Mouse (Mus musculus): ENCODE results near the gene RPS10-NUDT3. TPM values are rescaled to one million over a fixed set of nuclear protein-coding genes. Genes with fewer than 3 reads are reported as not detected.
A peak's percentile ranks its signal among the peaks of the same experiment; 100 is the strongest.

Gene RPS10-NUDT3
- polyA plus RNA-seq, 1 experiment from 2014 or later = not detected

- ATAC-seq (replicated peaks) = peak; percentile 23; the same call in 1 of the 2 replicates
- no peaks in the 10 kb centered on the region; the same call in none of the 2 replicates for H3K36me3 ChIP-seq
- H3K27me3 ChIP-seq = no peaks in the 10 kb centered on the region
- H3K9ac ChIP-seq (replicated peaks) = peak overlapping the region; percentile 63
- peak overlapping the region; percentile 89 for H3K4me2 ChIP-seq (replicated peaks)
- H3K4me1 ChIP-seq = peaks cover 24% of the 10 kb centered on the region
- WGBS = 14% methylated on average over 20 of the region's 20 CpGs
- peak overlapping the region; percentile 62 for H3K4me3 ChIP-seq
- H3K9me3 ChIP-seq = no peaks in the 10 kb centered on the region
- H3K27ac ChIP-seq (replicated peaks) = no peak overlapping the region
Measured at GRCm38 (mm10) chr17:27564391-27565162, 70.4 kb downstream of the RPS10-NUDT3 start.

- Histone ChIP-seq H3K9me3 (no peaks in the 10 kb centered on the region), H3K36me3 (no peaks in the 10 kb centered on the region; the same call in none of the 2 replicates), H3K4me1 (peaks cover 30% of the 10 kb centered on the region), H3K4me2 (replicated peaks) (no peak overlapping the region), H3K9ac (replicated peaks) (no peak overlapping the region), H3K27me3 (no peaks in the 10 kb centered on the region), H3K27ac (replicated peaks) (no peak overlapping the region), H3K4me3 (no peak overlapping the region)
- 54% methylated on average over 7 of the region's 7 CpGs for WGBS
- no peak for ATAC-seq (replicated peaks)
Measured at GRCm38 (mm10) chr17:27563771-27564244, 71.2 kb downstream of the RPS10-NUDT3 start.

- Histone ChIP-seq H3K36me3 (no peaks in the 10 kb centered on the region; the same call in none of the 2 replicates), H3K4me2 (replicated peaks) (no peak overlapping the region), H3K27ac (replicated peaks) (no peak overlapping the region), H3K9ac (replicated peaks) (no peak overlapping the region), H3K4me1 (peaks cover 46% of the 10 kb centered on the region), H3K9me3 (no peaks in the 10 kb centered on the region), H3K4me3 (no peak overlapping the region), H3K27me3 (no peaks in the 10 kb centered on the region)
- 57% methylated on average over 11 of the region's 11 CpGs for WGBS
- no peak for ATAC-seq (replicated peaks)
Measured at GRCm38 (mm10) chr17:27561809-27562526, 73.1 kb downstream of the RPS10-NUDT3 start.

GRCm38 (mm10) chr17:27560926-27561480, 74.0 kb downstream of the RPS10-NUDT3 start:
- ATAC-seq (replicated peaks) = no peak
- no peak overlapping the region for H3K9ac ChIP-seq (replicated peaks)
- H3K27ac ChIP-seq (replicated peaks) = no peak overlapping the region
- no peaks in the 10 kb centered on the region for H3K9me3 ChIP-seq
- no peak overlapping the region for H3K4me2 ChIP-seq (replicated peaks)
- no peak overlapping the region for H3K4me3 ChIP-seq
- H3K4me1 ChIP-seq = peaks cover 43% of the 10 kb centered on the region
- no peaks in the 10 kb centered on the region; the same call in none of the 2 replicates for H3K36me3 ChIP-seq
- 88% methylated on average over 13 of the region's 13 CpGs for WGBS
- H3K27me3 ChIP-seq = no peaks in the 10 kb centered on the region

- Histone ChIP-seq H3K4me2 (replicated peaks) (no peak overlapping the region), H3K9me3 (no peaks in the 10 kb centered on the region), H3K27ac (replicated peaks) (no peak overlapping the region), H3K27me3 (peaks cover 6% of the 10 kb centered on the region; the same call in 1 of the 2 replicates), H3K4me3 (no peak overlapping the region), H3K36me3 (no peaks in the 10 kb centered on the region; the same call in none of the 2 replicates), H3K9ac (replicated peaks) (no peak overlapping the region), H3K4me1 (peaks cover 44% of the 10 kb centered on the region)
- 76% methylated on average over 12 of the region's 12 CpGs for WGBS
- no peak for ATAC-seq (replicated peaks)
Measured at GRCm38 (mm10) chr17:27559596-27559995, 75.4 kb downstream of the RPS10-NUDT3 start.

GRCm38 (mm10) chr17:27558845-27559244, 76.2 kb downstream of the RPS10-NUDT3 start:
- 3% methylated on average over 5 of the region's 5 CpGs for WGBS
- Histone ChIP-seq H3K4me1 (peaks cover 38% of the 10 kb centered on the region), H3K4me3 (no peak overlapping the region), H3K36me3 (no peaks in the 10 kb centered on the region; the same call in none of the 2 replicates), H3K9me3 (no peaks in the 10 kb centered on the region), H3K27ac (replicated peaks) (no peak overlapping the region), H3K27me3 (peaks cover 6% of the 10 kb centered on the region; the same call in 1 of the 2 replicates), H3K9ac (replicated peaks) (no peak overlapping the region), H3K4me2 (replicated peaks) (no peak overlapping the region)
- no peak for ATAC-seq (replicated peaks)

- Histone ChIP-seq H3K4me3 (peak overlapping the region; percentile 93), H3K4me2 (replicated peaks) (peak overlapping the region; percentile 82), H3K36me3 (no peaks in the 10 kb centered on the region; the same call in none of the 2 replicates), H3K4me1 (peaks cover 35% of the 10 kb centered on the region), H3K9ac (replicated peaks) (peak overlapping the region; percentile 77), H3K27ac (replicated peaks) (peak overlapping the region; percentile 97), H3K9me3 (no peaks in the 10 kb centered on the region), H3K27me3 (peaks cover 6% of the 10 kb centered on the region; the same call in 1 of the 2 replicates)
- ATAC-seq (replicated peaks) = no peak
- 3% methylated on average over 14 of the region's 14 CpGs for WGBS
Measured at GRCm38 (mm10) chr17:27557927-27558661, 76.9 kb downstream of the RPS10-NUDT3 start.

GRCm38 (mm10) chr17:27557181-27557926, 77.7 kb downstream of the RPS10-NUDT3 start:
- WGBS = 0% methylated on average over 62 of the region's 75 CpGs
- Histone ChIP-seq H3K4me1 (peaks cover 35% of the 10 kb centered on the region), H3K4me2 (replicated peaks) (peak overlapping the region; percentile 82), H3K9ac (replicated peaks) (peak overlapping the region; percentile 77), H3K27ac (replicated peaks) (peak overlapping the region; percentile 97), H3K27me3 (peaks cover 6% of the 10 kb centered on the region; the same call in 1 of the 2 replicates), H3K4me3 (peak overlapping the region; percentile 93), H3K36me3 (no peaks in the 10 kb centered on the region; the same call in none of the 2 replicates), H3K9me3 (no peaks in the 10 kb centered on the region)
- peak; percentile 54; the same call in 1 of the 2 replicates for ATAC-seq (replicated peaks)

- H3K4me2 ChIP-seq (replicated peaks) = peak within 1 kb of the TSS; percentile 82
- H3K9ac ChIP-seq (replicated peaks) = peak within 1 kb of the TSS; percentile 77
- H3K36me3 ChIP-seq = no peaks in the 10 kb centered on the region; the same call in none of the 2 replicates
- under 1% methylated on average over 79 of the region's 79 CpGs for WGBS
- no peaks in the 10 kb centered on the region for H3K9me3 ChIP-seq
- H3K4me3 ChIP-seq = peak within 1 kb of the TSS; percentile 93
- H3K27ac ChIP-seq (replicated peaks) = peak within 1 kb of the TSS; percentile 97
- H3K4me1 ChIP-seq = peaks cover 35% of the 10 kb centered on the region
- ATAC-seq (replicated peaks) = peak; percentile 81
- peaks cover 6% of the 10 kb centered on the region; the same call in 1 of the 2 replicates for H3K27me3 ChIP-seq
Measured at GRCm38 (mm10) chr17:27556315-27557011, 78.6 kb downstream of the RPS10-NUDT3 start, which contains the start of gene Hmga1. Gene Hmga1 (plus strand): TSS chr17:27556497.

- Histone ChIP-seq H3K27me3 (peaks cover 6% of the 10 kb centered on the region; the same call in 1 of the 2 replicates), H3K4me1 (peaks cover 35% of the 10 kb centered on the region), H3K27ac (replicated peaks) (peak overlapping the region; percentile 97), H3K4me3 (peak overlapping the region; percentile 93), H3K9ac (replicated peaks) (peak overlapping the region; percentile 34; the same call in 1 of the 2 replicates), H3K9me3 (no peaks in the 10 kb centered on the region), H3K36me3 (no peaks in the 10 kb centered on the region; the same call in 1 of the 2 replicates), H3K4me2 (replicated peaks) (peak overlapping the region; percentile 82)
- WGBS = under 1% methylated on average over 55 of the region's 55 CpGs
- ATAC-seq (replicated peaks) = no peak
Measured at GRCm38 (mm10) chr17:27555512-27556172, 79.4 kb downstream of the RPS10-NUDT3 start.

Measured in forebrain, embryonic 15.5 days (tissue).